Mouse (Mus musculus) liver, postnatal 0 days (tissue): ENCODE measurements around the gene Fign.

Source experiments
- CTCF ChIP-seq: sonication (generic); IDR thresholded peaks from 2 replicates; pipeline ENCODE4 v1.5.1; 2016; ENCODE audit warnings: antibody characterized with exemption, low read depth
- EP300 ChIP-seq: IDR thresholded peaks from 2 replicates; pipeline ENCODE4 v1.6.1; 2016; ENCODE audit warnings: antibody characterized with exemption, low read depth, mild to moderate bottlenecking

DNA sequence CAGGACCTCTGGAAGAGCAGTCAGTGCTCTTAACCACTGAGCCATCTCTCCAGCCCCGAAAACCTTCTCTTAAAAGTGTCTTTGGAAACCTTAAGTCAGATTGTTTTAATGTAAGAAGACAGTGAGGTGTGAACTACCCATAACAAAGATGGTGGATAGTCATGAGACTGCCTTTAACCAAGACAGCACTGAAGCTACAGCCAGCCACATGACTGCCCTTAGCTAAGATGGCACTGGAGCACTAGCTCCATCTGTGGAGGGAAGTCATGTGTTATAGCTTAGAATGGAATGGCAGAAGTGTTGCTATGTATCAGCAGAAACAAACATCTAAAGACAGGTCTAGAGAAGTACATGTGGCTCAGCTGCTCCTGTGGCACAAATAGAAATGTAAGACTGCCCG is 166.8 kb downstream of the Fign start:
- TF ChIP-seq CTCF: no peak
- no peak for TF ChIP-seq EP300
